In the genomic region with DNA sequence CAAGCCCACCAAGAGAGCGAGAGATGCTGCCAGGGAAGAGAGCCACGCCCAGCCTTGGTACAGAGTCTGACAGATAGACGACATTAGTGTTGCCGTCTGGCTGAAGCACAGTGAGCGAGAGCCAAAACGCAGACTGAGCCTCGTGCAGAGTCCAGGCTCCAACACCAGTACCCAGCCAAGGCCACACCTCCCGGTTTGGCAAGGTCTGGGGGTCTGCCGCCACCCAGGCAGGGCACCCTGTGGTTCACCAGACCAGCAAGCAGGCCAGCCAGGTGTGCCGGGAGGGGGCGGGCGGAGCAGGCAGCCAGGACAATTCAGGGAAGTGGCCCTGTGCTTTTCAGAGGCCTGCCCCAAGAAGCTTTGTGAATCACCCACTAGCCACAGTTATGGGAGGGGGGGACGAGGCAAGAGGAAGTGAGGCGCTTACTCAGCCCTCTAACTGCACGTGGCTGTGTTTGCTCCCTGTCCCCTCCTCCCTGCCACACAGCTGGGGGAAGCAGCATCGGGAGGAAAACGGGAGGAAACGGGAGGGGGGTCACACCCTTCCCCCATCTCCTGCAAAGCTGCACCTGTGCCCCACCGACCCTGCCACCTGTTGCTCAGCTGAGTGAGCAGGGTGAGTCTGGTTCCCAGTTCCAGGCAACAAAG, we compare ENCODE assay signal across 9 mouse cellular contexts. TPM values are rescaled to one million over a fixed set of nuclear protein-coding genes. Genes with fewer than 3 reads are reported as not detected.
DNase-seq lines count a peak whose midpoint lies in the region; ATAC-seq and TF ChIP-seq lines count a peak whose summit lies in the region.
"Had no signal": no experiment of that assay in that cellular context is flagged by ENCODE, and none has a peak within 500 bp of the region (broad histone marks: within the 10 kb centered on the region; RNA-seq: fewer than 3 reads in every experiment).

No protein-coding gene starts in this region.

- no peak overlapping the region for H3K4me3 ChIP-seq in hindbrain, embryonic 15.5 days
- no peak overlapping the region for H3K4me3 ChIP-seq in hindbrain, embryonic 14.5 days (replicated peaks; ENCODE audit: low read length)
- H3K4me3 ChIP-seq in MEL (ENCODE audit: control insufficient read depth in 1 of 2, insufficient read depth in 1 of 2, low read depth in 2 of 2, low read length in 2 of 2): no peak overlapping the region
- no peak overlapping the region for H3K4me3 ChIP-seq in kidney, postnatal 0 days (replicated peaks; ENCODE audit: low read depth, low read length)
- H3K4me3 ChIP-seq: midbrain, embryonic 12.5 days had no signal

- H3K27me3 ChIP-seq in hindbrain, embryonic 15.5 days: no peaks in the 10 kb centered on the region
- no peaks in the 10 kb centered on the region for H3K27me3 ChIP-seq in hindbrain, embryonic 14.5 days (ENCODE audit: control insufficient read depth, insufficient read depth, low read length)
- peaks cover 2% of the 10 kb centered on the region in 2 experiments; a peak in 1 of 4 replicates for H3K27me3 ChIP-seq in MEL (ENCODE audit: control insufficient read depth in 1 of 2, insufficient read depth in 2 of 2, low read length in 2 of 2)
- no peaks in the 10 kb centered on the region for H3K27me3 ChIP-seq in kidney, postnatal 0 days (ENCODE audit: insufficient read depth, low read length)
- H3K27me3 ChIP-seq: midbrain, embryonic 12.5 days had no signal

- no peak for TF ChIP-seq POLR2A in MEL (IDR thresholded peaks at IDR 0.05; ENCODE audit: control insufficient read depth in 1 of 2, insufficient read depth in 1 of 2, low read depth in 1 of 2, low read length in 2 of 2, poor library complexity in 1 of 2)

- no peak for TF ChIP-seq RAD21 in MEL (IDR thresholded peaks at IDR 0.05; ENCODE audit: low read depth, low read length)

- H3K79me2 ChIP-seq in MEL (ENCODE audit: control insufficient read depth, insufficient read depth, low read length, poor library complexity): no peaks in the 10 kb centered on the region

- WGBS in hindbrain, embryonic 15.5 days: 31% methylated on average over 19 of the region's 19 CpGs
- WGBS in hindbrain, embryonic 14.5 days: 31% methylated on average over 19 of the region's 19 CpGs
- 17% methylated on average over 19 of the region's 19 CpGs for WGBS in kidney, postnatal 0 days

- no peak overlapping the region for H3K27ac ChIP-seq in hindbrain, embryonic 15.5 days (replicated peaks)
- H3K27ac ChIP-seq in hindbrain, embryonic 14.5 days: no peak overlapping the region
- H3K27ac ChIP-seq in MEL (ENCODE audit: control insufficient read depth, low read depth, low read length): no peak overlapping the region
- H3K27ac ChIP-seq in kidney, postnatal 0 days: no peak overlapping the region
- H3K27ac ChIP-seq: midbrain, embryonic 12.5 days had no signal

- no peaks in the 10 kb centered on the region for H3K36me3 ChIP-seq in hindbrain, embryonic 15.5 days
- no peaks in the 10 kb centered on the region for H3K36me3 ChIP-seq in hindbrain, embryonic 14.5 days (replicated peaks; ENCODE audit: control insufficient read depth, insufficient read depth)
- H3K36me3 ChIP-seq in MEL (ENCODE audit: control insufficient read depth in 1 of 2, insufficient read depth in 2 of 2, low read length in 2 of 2): no peaks in the 10 kb centered on the region; a peak in 1 of 4 replicates
- H3K36me3 ChIP-seq in kidney, postnatal 0 days (ENCODE audit: insufficient read depth, low read length): no peaks in the 10 kb centered on the region
- H3K36me3 ChIP-seq: midbrain, embryonic 12.5 days had no signal

- TF ChIP-seq CTCF in MEL (IDR thresholded peaks at IDR 0.05 in 2 of 3, conservative IDR thresholded peaks at IDR 0.05 in 1 of 3; ENCODE audit: control insufficient read depth in 1 of 3, insufficient read depth in 1 of 3, low read depth in 2 of 3, low read length in 3 of 3, poor library complexity in 1 of 3, severe bottlenecking in 1 of 3): no peak
- no peak for TF ChIP-seq CTCF in kidney, postnatal 0 days (IDR thresholded peaks at IDR 0.05; ENCODE audit: low read depth)

- 0 out of 2 replicates have a peak overlapping the region, but pooled peaks have one; percentile 5 for H3K4me2 ChIP-seq in hindbrain, embryonic 15.5 days
- no peak overlapping the region for H3K4me2 ChIP-seq in hindbrain, embryonic 14.5 days (replicated peaks)
- H3K4me2 ChIP-seq in kidney, postnatal 0 days (ENCODE audit: low read length): no peak overlapping the region
- H3K4me2 ChIP-seq: midbrain, embryonic 12.5 days had no signal

- peaks cover 31% of the 10 kb centered on the region for H3K4me1 ChIP-seq in hindbrain, embryonic 15.5 days (replicated peaks)
- H3K4me1 ChIP-seq in hindbrain, embryonic 14.5 days (replicated peaks; ENCODE audit: control insufficient read depth, insufficient read depth, low read length): 0 out of 2 replicates have a peak, but pooled peaks cover 8% of the 10 kb centered on the region
- H3K4me1 ChIP-seq in MEL (ENCODE audit: control insufficient read depth in 1 of 2, insufficient read depth in 2 of 2, low read length in 2 of 2): peaks cover 0 to 8% of the 10 kb centered on the region in 2 experiments; a peak in 3 of 4 replicates
- peaks cover 11% of the 10 kb centered on the region for H3K4me1 ChIP-seq in kidney, postnatal 0 days (replicated peaks; ENCODE audit: insufficient read depth, low read length)

- H3K9me3 ChIP-seq in hindbrain, embryonic 15.5 days: no peaks in the 10 kb centered on the region
- H3K9me3 ChIP-seq in hindbrain, embryonic 14.5 days (ENCODE audit: control insufficient read depth, low read length): no peaks in the 10 kb centered on the region
- no peaks in the 10 kb centered on the region for H3K9me3 ChIP-seq in MEL (replicated peaks; ENCODE audit: insufficient read depth, low read length)
- H3K9me3 ChIP-seq in kidney, postnatal 0 days (replicated peaks; ENCODE audit: low read length): no peaks in the 10 kb centered on the region
- H3K9me3 ChIP-seq: midbrain, embryonic 12.5 days had no signal

- no peak for TF ChIP-seq EP300 in MEL (IDR thresholded peaks at IDR 0.05; ENCODE audit: low read depth in 1 of 2, low read length in 2 of 2)

- no peak overlapping the region for H3K9ac ChIP-seq in hindbrain, embryonic 15.5 days
- no peak overlapping the region for H3K9ac ChIP-seq in hindbrain, embryonic 14.5 days
- H3K9ac ChIP-seq in MEL (ENCODE audit: control insufficient read depth, low read depth, low read length, poor library complexity, severe bottlenecking): peak overlapping the region; percentile 43
- no peak overlapping the region for H3K9ac ChIP-seq in kidney, postnatal 0 days (ENCODE audit: low read depth, low read length)
- H3K9ac ChIP-seq: midbrain, embryonic 12.5 days had no signal

- no peak for DNase-seq in hindbrain, embryonic 14.5 days (ENCODE audit: low spot score)
- DNase-seq in MEL (ENCODE audit: low read depth, low spot score): peak; percentile 68
- DNase-seq in heart, adult 18-20 months: peak; percentile 68 to 83
- DNase-seq in kidney, postnatal 0 days (ENCODE audit: low spot score): no peak
- DNase-seq in naive thymus-derived CD4-positive, alpha-beta T cell, adult 2 months (ENCODE audit: low read depth): peak; percentile 32
- DNase-seq in left cerebral cortex, adult 8-10 months (ENCODE audit: low spot score in 2 of 2): no peak
- DNase-seq in cerebellum, adult 9-11 months: no peak

- ATAC-seq in hindbrain, embryonic 15.5 days (ENCODE audit: low FRiP score, low read depth): no peak
- ATAC-seq in hindbrain, embryonic 14.5 days (ENCODE audit: low FRiP score): no peak
- peak; percentile 56; the same call in 1 of the 2 replicates for ATAC-seq in kidney, postnatal 0 days (replicated peaks; ENCODE audit: low FRiP score, low read depth)

TF ChIP-seq in MEL, 35 proteins besides CTCF, POLR2A, EP300 and RAD21 (continues in another document):
- TF ChIP-seq MXI1 (IDR thresholded peaks at IDR 0.05; ENCODE audit: low read depth, low read length) (peak; percentile 71; the same call in 1 of the 2 replicates), NRF1 (IDR thresholded peaks at IDR 0.05; ENCODE audit: insufficient read depth, low read depth, low read length, poor library complexity, severe bottlenecking) (no peak), BHLHE40 (IDR thresholded peaks at IDR 0.05; ENCODE audit: borderline replicate concordance, low read depth, low read length) (peak; percentile 54; the same call in 1 of the 2 replicates), MEF2A (IDR thresholded peaks at IDR 0.05; ENCODE audit: extremely low read depth, insufficient replicate concordance, low read depth, low read length, poor library complexity, severe bottlenecking) (no peak), MAX (IDR thresholded peaks at IDR 0.05; ENCODE audit: low read length) (peak; percentile 70)

RNA-seq across cellular contexts. Expression of a gene that starts 15.0 kb away (rescaled TPM):
- polyA plus RNA-seq in hindbrain, embryonic 15.5 days (2015; fragmentation: Nextera tagmentation; extraction: Ambion mirVana): 8.7 and 8.9 TPM in 2 replicates
- polyA plus RNA-seq in hindbrain, embryonic 14.5 days (2014; fragmentation: Nextera tagmentation; extraction: Ambion mirVana): 7.9 and 8.3 TPM in 2 replicates
- not detected in 2 replicates for total RNA-seq in MEL (2012; rRNA removed)
- polyA plus RNA-seq in MEL (2012; ENCODE audit: insufficient read depth in 1 of 2, insufficient read length in 2 of 2, low read depth in 1 of 2, low replicate concordance in 2 of 2, missing spikeins in 1 of 2): under 1 TPM in 1 of 2 experiments, not detected in 1; 0.46 TPM
- 1 to 10 TPM; 3.8 to 5.3 TPM for total RNA-seq in heart, adult 18-20 months (2021)
- polyA plus RNA-seq in kidney, postnatal 0 days (2015; fragmentation: Nextera tagmentation; extraction: Ambion mirVana): 5.6 and 6.1 TPM in 2 replicates
- 1 to 10 TPM; 2.1 to 4.4 (median 3.1) TPM for total RNA-seq in left cerebral cortex, adult 8-10 months (2022)

RNA-seq across cellular contexts. Expression of a gene that starts 26.7 kb away (rescaled TPM):
- polyA plus RNA-seq in hindbrain, embryonic 15.5 days (2015; fragmentation: Nextera tagmentation; extraction: Ambion mirVana): 75.1 and 79.6 TPM in 2 replicates
- 68.6 and 77.6 TPM in 2 replicates for polyA plus RNA-seq in hindbrain, embryonic 14.5 days (2014; fragmentation: Nextera tagmentation; extraction: Ambion mirVana)
- 137 and 150 TPM in 2 replicates for total RNA-seq in MEL (2012; rRNA removed)
- polyA plus RNA-seq in MEL (2012; ENCODE audit: insufficient read depth in 1 of 2, insufficient read length in 2 of 2, low read depth in 1 of 2, low replicate concordance in 2 of 2, missing spikeins in 1 of 2): 100 to 1,000 TPM in 1 of 2 experiments, not detected in 1; 193 TPM
- total RNA-seq in heart, adult 18-20 months (2021): 10 to 100 TPM; 43.5 to 48.3 TPM
- 76.0 and 82.0 TPM in 2 replicates for polyA plus RNA-seq in kidney, postnatal 0 days (2015; fragmentation: Nextera tagmentation; extraction: Ambion mirVana)
- total RNA-seq in left cerebral cortex, adult 8-10 months (2022): 10 to 100 TPM; 64.0 to 73.3 (median 68.1) TPM

RNA-seq across cellular contexts. Expression of a gene that starts 41.5 kb away (rescaled TPM):
- polyA plus RNA-seq in hindbrain, embryonic 15.5 days (2015; fragmentation: Nextera tagmentation; extraction: Ambion mirVana): 32.9 and 35.7 TPM in 2 replicates
- 22.9 and 24.1 TPM in 2 replicates for polyA plus RNA-seq in hindbrain, embryonic 14.5 days (2014; fragmentation: Nextera tagmentation; extraction: Ambion mirVana)
- total RNA-seq in MEL (2012; rRNA removed): 3.4 and 5.4 TPM in 2 replicates
- polyA plus RNA-seq in MEL (2012; ENCODE audit: insufficient read depth in 1 of 2, insufficient read length in 2 of 2, low read depth in 1 of 2, low replicate concordance in 2 of 2, missing spikeins in 1 of 2): 1 to 10 TPM in 1 of 2 experiments, not detected in 1; 6.2 TPM
- total RNA-seq in heart, adult 18-20 months (2021): 1 to 10 TPM; 1.4 to 2.1 TPM
- polyA plus RNA-seq in kidney, postnatal 0 days (2015; fragmentation: Nextera tagmentation; extraction: Ambion mirVana): 0.87 and 1.1 TPM in 2 replicates
- total RNA-seq in left cerebral cortex, adult 8-10 months (2022): 10 to 100 TPM; 35.0 to 37.6 (median 36.6) TPM

Comparison
In these comparisons a context has a peak if more than half of its experiments do, and no peak if none do; other contexts are left out.
1. DNase-seq: peak in MEL (single experiment), heart, adult 18-20 months (2 of 2) and naive thymus-derived CD4-positive, alpha-beta T cell, adult 2 months (single experiment); none in hindbrain, embryonic 14.5 days (single experiment), kidney, postnatal 0 days (single experiment), left cerebral cortex, adult 8-10 months (0 of 2) and cerebellum, adult 9-11 months (single experiment).